Mouse (Mus musculus): ENCODE data around the gene Mepce. TPM values are rescaled to one million over a fixed set of nuclear protein-coding genes. Genes with fewer than 3 reads are reported as not detected.

The Mepce gene
- total RNA-seq (2023; ENCODE audit: inconsistent age): 82.8 to 102 TPM (median 90.4 TPM) in 4 replicates

DNA sequence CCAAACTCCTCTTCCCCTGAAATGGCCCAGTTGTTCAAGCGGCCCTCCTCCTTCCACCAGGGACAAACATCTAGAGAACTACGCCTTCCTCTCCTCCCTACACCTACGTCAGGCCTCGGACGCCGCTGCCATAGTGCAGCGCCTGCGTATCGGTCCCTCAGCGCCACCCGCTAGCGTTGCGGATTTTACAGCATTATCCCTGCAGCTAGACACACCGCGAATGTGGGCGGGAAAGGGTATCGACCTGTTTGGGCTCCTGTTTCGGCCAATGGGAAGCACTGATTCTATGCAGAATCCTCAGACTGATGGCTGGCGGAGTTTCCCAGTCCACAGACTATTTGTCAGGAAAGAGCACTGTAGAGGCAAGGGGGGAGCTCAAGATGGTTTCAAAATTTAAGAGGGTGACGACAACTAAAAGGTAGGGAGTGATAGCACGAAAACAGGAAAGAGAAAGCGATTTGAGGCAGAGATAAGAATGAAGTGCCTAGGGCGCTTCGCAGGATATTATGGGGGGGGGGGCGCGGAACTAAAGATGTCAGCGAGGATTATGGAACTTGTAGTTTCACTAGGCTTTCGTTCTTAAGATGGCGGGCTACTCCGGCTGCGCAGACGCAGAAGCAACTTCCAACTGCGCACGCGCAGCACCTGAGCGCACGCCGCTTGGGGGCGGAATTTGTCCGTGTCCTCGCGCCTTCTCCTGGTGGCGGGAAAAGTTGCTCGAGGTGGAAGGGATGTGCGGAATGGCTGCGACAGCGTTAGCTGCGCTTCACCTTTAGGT is at the start of gene Mepce, which contains the start of gene Zcwpw1:
Gene Mepce, minus strand, starts transcription at position 505 of the 778 bp plus-strand sequence.
Gene Zcwpw1, plus strand, starts transcription at position 648 of the 778 bp plus-strand sequence.

DNA sequence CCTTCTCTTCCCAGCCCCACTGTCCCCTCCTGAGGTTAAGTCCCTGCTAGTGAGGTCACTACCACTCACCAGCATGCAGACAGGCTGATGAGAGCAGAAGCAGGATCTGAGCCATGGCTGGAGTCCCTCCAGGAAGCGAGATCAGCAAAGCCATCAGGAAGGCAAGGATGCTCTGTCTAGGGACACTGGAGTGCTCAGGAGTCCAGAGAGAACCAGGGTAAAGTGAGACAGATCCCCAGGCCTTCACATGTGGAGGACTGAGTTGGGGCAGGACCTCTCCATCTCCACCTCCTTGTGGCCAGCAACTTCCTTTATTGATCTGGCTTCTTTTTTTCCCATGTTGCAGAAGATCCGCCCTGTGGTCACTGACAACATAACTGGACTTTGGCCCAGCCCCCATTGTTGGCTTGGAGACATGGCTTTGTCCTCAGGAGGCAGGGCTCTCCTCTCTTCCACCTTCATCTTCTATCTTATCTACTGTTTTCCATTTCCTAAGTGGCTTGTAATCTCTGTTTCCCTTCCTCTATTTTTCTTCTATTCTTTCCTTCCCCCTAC is 48.6 kb upstream of the Mepce start, which contains the start of gene Pilra:
Gene Pilra, minus strand, starts transcription at position 316 of the 555 bp plus-strand sequence.

DNA sequence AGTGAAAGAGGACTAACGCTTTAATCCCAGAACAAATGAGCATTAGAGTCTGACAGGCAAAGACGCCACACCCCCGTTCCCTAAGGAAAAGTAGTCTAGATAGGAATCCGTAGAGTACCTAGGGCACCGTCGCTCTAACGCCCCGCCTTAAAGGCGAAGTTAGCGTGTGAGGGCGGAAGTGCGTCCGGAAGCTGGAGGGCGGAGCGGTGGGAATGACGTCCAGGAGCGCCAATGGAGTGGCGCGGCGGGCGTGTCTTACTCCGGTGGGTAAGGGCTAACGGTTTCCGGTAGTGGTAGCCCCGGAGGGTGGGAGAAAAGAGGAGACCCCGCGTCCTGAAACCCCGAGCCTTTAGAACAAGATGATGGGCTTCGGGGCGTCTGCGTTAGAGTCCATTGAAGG is 8.8 kb downstream of the Mepce start, which contains the start of gene Ppp1r35:
Gene Ppp1r35, plus strand, starts transcription at position 215 of the 400 bp plus-strand sequence.

DNA sequence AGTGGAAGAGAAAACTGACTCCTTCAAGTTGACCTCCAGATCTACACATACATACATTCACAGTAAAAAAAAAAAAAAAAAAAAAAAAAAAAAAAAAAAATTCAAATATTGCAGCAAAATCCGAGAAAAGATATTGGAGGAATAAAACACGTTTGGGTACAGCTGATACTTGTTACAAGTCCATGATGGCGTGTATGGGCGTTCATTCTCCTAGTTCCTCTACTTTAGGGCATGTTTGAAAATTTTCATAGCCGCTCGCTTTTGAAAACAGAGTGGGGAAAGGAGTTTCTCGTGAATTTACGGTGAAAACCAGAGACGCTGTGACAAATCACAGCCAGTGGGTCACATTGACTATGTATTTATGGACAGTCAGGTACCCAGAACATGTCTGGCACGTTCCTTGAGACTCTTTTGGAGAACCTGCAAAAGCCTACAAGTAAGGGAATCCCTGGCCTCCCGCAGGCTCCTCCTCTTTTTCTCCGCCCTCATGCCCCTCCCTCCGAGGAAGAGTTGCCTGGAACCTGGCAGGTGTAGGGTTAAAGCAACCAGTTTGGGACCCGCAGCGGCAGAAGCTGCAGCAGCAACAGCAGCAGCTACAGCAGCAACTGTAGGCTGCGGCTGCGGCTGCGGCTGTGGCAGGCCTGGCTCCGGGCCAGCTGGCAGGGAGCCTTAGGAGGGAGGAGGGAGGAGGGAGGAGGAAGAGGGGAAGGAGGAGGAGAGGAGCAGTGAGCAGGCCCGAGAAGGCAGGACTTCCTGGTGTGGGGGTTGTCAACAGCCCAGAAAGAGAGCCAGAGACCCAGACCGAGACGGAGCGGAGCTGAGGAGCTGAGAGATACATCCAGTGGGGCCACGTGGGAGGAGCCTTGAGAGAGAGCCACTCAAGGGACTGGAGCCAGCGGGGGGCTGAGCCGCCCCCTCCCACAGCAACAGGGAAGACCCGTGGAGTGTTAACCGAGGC is 42.0 kb downstream of the Mepce start, which contains the start of gene Tsc22d4:
Gene Tsc22d4, plus strand, starts transcription at position 517 of the 958 bp plus-strand sequence.

DNA sequence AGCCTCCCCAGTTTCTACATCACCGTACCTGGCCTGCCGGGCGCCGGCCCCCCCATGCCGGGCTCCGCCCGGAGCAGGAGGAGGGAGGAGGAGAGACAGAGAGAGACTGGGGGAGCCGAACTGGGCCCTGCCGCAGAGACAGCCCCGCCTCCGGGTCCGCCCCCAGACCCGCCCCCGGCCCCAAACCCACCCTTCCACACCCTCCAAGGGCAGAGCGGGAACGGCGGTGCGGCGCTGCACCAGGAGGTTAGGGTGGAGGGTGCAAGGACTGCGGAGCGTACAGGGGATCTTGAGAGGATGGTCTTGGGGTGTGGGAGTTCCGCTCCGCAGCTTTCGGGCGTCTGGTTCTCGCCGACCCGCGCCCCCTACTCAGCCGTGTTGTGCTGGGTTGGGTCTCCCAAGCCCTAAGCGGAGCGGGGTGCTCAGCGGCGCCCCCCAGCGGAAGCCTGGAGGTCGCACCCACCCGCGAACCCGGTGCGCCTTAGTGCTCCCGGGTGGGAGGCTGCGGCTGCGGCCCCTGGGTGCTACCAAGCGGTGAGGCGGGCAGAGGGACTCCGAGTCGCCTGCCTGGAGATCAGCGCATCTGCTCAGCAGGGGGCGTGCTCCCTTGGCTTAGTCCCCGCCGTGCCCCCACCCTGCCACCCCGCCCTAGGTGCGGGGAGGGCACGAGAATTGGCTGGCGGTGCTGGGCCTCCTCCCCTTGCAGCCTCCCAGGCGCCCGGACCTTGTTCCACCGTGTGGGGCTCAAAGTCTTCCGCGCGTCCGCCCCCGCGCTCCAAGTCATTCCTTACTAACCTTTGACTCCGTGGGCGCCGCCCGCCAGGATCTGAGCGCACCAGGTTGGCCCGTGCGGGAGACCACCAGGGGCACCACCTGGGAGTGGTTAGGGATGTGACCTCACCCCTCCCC is 46.2 kb downstream of the Mepce start, which contains the start of gene Nyap1:
Gene Nyap1, minus strand, starts transcription at position 585 of the 909 bp plus-strand sequence.

Other genes with a start within 250 kb of the Mepce start
- not detected in 4 replicates for gene Actl6b, start 234.1 kb downstream of the Mepce start, total RNA-seq (2023; ENCODE audit: inconsistent age)
- 0.29 to 1.5 TPM (median 0.71 TPM) in 4 replicates for gene Tfr2, start 217.8 kb downstream of the Mepce start, total RNA-seq (2023; ENCODE audit: inconsistent age)
- 32.1 to 44.5 TPM (median 37.3 TPM) in 4 replicates for gene Mospd3, start 186.6 kb downstream of the Mepce start, total RNA-seq (2023; ENCODE audit: inconsistent age)
- gene Pcolce, start 173.9 kb downstream of the Mepce start, total RNA-seq (2023; ENCODE audit: inconsistent age): 1.1 to 2.3 TPM (median 1.5 TPM) in 4 replicates
- 0.22 to 0.45 TPM (median 0.30 TPM) in 3 of 4 replicates, not detected in the other for gene Fbxo24, start 158.7 kb downstream of the Mepce start, total RNA-seq (2023; ENCODE audit: inconsistent age)
- gene Lrch4, start 158.5 kb downstream of the Mepce start, total RNA-seq (2023; ENCODE audit: inconsistent age): 206 to 213 TPM (median 209 TPM) in 4 replicates
- 58.1 to 62.4 TPM (median 60.8 TPM) in 4 replicates for gene Gm20605, start 158.5 kb downstream of the Mepce start, total RNA-seq (2023; ENCODE audit: inconsistent age)
- gene Sap25, start 146.3 kb downstream of the Mepce start, total RNA-seq (2023; ENCODE audit: inconsistent age): 84.0 to 92.8 TPM (median 85.8 TPM) in 4 replicates
- not detected in 4 replicates for gene Irs3, start 141.9 kb downstream of the Mepce start, total RNA-seq (2023; ENCODE audit: inconsistent age)
- gene Agfg2, start 102.9 kb downstream of the Mepce start, total RNA-seq (2023; ENCODE audit: inconsistent age): 17.4 to 20.9 TPM (median 18.1 TPM) in 4 replicates
- 0.21 to 0.48 TPM (median 0.42 TPM) in 4 replicates for gene Nyap1, start 46.0 kb downstream of the Mepce start, total RNA-seq (2023; ENCODE audit: inconsistent age)
- gene Tsc22d4, start 41.9 kb downstream of the Mepce start, total RNA-seq (2023; ENCODE audit: inconsistent age): 201 to 221 TPM (median 212 TPM) in 4 replicates
- 19.3 to 26.7 TPM (median 22.2 TPM) in 4 replicates for gene Ppp1r35, start 8.8 kb downstream of the Mepce start, total RNA-seq (2023; ENCODE audit: inconsistent age)
- gene Zcwpw1, start 143 bp upstream of the Mepce start, total RNA-seq (2023; ENCODE audit: inconsistent age): 19.2 to 24.6 TPM (median 22.6 TPM) in 4 replicates
- 1.3 to 3.1 TPM (median 1.7 TPM) in 4 replicates for gene Pilra, start 48.6 kb upstream of the Mepce start, total RNA-seq (2023; ENCODE audit: inconsistent age)
- 1.3 to 3.3 TPM (median 1.5 TPM) in 4 replicates for gene Pilrb1, start 70.5 kb upstream of the Mepce start, total RNA-seq (2023; ENCODE audit: inconsistent age)
- gene Pilrb2, start 84.2 kb upstream of the Mepce start, total RNA-seq (2023; ENCODE audit: inconsistent age): 1.1 to 2.5 TPM (median 1.6 TPM) in 3 of 4 replicates, not detected in the other
- gene Cyp3a13, start 134.0 kb upstream of the Mepce start, total RNA-seq (2023; ENCODE audit: inconsistent age): not detected in 4 replicates
- gene Gjc3, start 175.4 kb upstream of the Mepce start, total RNA-seq (2023; ENCODE audit: inconsistent age): not detected in 4 replicates
- gene Azgp1, start 193.9 kb upstream of the Mepce start, total RNA-seq (2023; ENCODE audit: inconsistent age): not detected in 4 replicates
- gene Smok3a, start 233.6 kb upstream of the Mepce start, total RNA-seq (2023; ENCODE audit: inconsistent age): not detected in 4 replicates
- gene Smok3b, start 233.8 kb upstream of the Mepce start, total RNA-seq (2023; ENCODE audit: inconsistent age): not detected in 4 replicates

Data from B cell, adult (primary cell).